Mouse (Mus musculus) cortical plate, adult 2 months (tissue): ENCODE measurements around the gene Trp63. TPM values are rescaled to one million over a fixed set of nuclear protein-coding genes. Genes with fewer than 3 reads are reported as not detected.
"Not testable (repeated sequence)": the region's sequence is repeated elsewhere in the genome, so short reads cannot be mapped to it uniquely, and the experiment has no call there.

Source experiments
- H3K27ac ChIP-seq: fragments of 200-500 bp; 2 replicates; pipeline ENCODE4 v1.5.1; 2012; ENCODE audit warnings: low read length, control low read depth, inconsistent platforms; ENCODE audit not compliant: insufficient read depth
- H3K4me1 ChIP-seq: fragments of 200-500 bp; 2 replicates; pipeline ENCODE4 v1.6.1; 2011; ENCODE audit warnings: low read length; ENCODE audit not compliant: control insufficient read depth, insufficient read depth
- H3K4me3 ChIP-seq: fragments of 200-500 bp; 2 replicates; pipeline ENCODE4 v1.5.1; 2011; ENCODE audit warnings: mild to moderate bottlenecking, low read length, control low read depth; ENCODE audit not compliant: insufficient read depth
- CTCF ChIP-seq: fragments of 200-500 bp; IDR thresholded peaks from 2 replicates; pipeline ENCODE4 v1.5.1; 2011; ENCODE audit warnings: mild to moderate bottlenecking, control low read depth, low read length; ENCODE audit not compliant: insufficient read depth; ENCODE audit errors: extremely low read depth
- POLR2A ChIP-seq: fragments of 200-500 bp; IDR thresholded peaks from 2 replicates; pipeline ENCODE4 v1.6.1; 2011; ENCODE audit warnings: mild to moderate bottlenecking, low read length, control low read depth; ENCODE audit not compliant: insufficient read depth; ENCODE audit errors: extremely low read depth
- polyA plus RNA-seq: library from polyadenylated mRNA; depleted of rRNA; stranded (reverse); fragments of >200 nt; gene quantifications from 2 replicates; pipeline ENCODE4 v1.2.3, GENCODE M21; 2012; rRNA removed

Gene Trp63
- polyA plus RNA-seq = 0.48 and 0.89 TPM in 2 replicates

DNA sequence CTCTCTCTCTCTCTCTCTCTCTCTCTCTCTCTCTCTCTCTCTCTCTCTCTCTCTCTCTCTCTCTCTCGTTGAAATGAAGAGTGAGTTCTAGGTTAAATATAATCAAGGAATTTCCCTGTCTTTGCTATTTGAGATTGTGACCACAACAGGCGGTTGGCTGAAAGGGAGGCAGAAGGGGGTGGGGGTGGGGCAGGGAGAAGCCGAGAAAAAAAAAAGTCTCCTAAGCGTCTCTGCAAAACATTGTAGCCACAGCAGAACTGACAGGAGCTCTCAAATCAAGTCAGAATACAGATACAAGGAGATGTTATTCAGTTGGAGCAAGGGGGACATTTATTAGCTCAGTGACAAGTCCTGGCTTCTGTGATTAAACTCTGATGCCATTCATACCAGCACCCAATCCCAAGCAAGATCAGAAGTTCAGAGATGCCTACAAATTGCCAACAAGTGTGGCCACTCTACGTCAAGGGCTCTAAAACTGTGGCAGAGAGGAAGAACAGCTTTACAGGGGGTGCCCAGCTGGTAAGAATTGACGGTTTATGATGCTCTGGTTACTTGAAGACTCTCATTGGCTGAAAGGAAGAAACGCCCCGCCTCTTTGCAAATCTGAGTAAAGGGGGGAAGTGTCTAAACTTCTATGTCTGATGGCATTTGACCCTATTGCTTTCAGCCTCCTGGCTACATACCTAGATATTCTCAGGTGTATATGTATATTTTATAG is at the start of gene Trp63:
Gene Trp63, plus strand, starts transcription at position 233 of the 718 bp plus-strand sequence.
- no peaks in the 10 kb centered on the region for H3K4me1 ChIP-seq
- no peak within 1 kb of the TSS for H3K4me3 ChIP-seq
- H3K27ac ChIP-seq = no peak within 1 kb of the TSS

DNA sequence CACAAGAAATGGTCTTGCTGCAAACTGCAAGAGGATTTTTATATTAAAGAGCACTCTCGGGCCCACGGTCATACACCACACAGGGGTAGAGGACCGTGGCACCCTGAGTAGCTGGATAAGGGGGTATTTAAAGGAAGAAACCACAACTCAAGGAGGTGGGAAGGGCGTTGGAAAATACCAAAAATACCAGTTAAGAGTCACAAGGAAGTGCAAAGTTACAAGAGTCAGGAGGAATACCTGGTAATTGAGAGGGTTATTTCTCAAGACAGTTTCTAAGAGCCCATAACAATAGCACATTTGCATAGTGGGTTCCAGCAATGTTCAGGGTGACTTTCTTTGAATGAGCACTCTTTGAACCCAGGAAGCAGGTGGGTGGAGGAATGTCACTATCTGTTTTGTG is 38.8 kb upstream of the Trp63 start:
- H3K27ac ChIP-seq, H3K4me3 ChIP-seq, H3K4me1 ChIP-seq: not testable (repeated sequence)

More for the DNA sequence above, at the start of gene Trp63:
- TF ChIP-seq CTCF (no peak), POLR2A (no peak)

DNA sequence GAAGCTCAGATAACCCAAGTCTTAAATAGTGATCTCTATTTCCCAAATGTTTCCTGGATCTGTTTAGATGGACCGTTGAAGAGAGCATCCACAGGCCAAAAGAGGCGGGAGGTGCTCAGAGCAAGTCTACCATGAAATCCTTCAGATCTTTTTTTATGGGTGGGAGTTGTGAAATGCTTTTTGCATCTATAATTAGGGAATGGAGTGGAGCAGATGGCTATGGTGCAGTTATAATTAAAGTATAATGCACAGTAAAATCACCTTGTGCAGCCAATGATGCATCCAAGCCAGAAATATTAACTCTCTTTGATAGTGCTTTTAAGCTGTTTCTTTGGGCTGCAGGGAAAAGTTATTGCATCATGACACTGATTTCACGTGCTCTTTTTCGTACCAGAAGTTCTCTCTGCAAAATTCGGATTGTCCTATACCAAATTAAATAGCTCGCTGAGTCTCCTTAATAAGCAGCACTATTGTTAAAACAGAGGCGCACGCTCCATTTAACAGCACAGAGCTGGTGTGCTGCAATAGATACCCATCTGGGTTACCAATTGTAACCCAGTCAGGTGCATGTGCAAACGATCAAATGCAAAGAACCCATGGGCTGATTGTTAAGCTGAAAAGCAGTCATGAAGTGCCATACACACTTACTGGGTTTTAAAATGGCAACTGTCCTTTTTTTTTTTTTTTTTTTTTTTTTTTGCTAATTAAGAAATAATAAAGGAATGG is 22.9 kb upstream of the Trp63 start:
- TF ChIP-seq CTCF (no peak), POLR2A (no peak)
- Histone ChIP-seq H3K4me1 (no peaks in the 10 kb centered on the region), H3K27ac (no peak overlapping the region), H3K4me3 (no peak overlapping the region)

DNA sequence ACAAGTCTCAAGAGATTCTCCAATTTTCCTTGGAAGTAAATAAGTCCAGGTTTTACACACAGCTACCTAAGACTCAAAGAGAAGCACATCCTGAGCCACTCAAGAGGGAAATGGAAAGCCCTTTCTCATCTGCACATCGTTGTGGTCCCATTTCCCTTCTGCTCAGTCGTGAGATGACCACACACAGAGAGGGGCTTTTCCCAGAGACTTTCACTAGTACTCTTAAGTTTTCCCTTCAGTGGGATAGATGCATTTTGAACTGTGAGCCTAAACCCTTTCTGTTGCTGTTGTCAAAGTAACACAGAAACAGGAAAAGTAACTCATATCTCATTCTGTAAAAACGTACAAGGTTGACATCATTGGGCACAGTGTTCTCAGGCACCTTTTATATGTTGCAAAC is 20.4 kb upstream of the Trp63 start:
- Histone ChIP-seq H3K4me1 (no peaks in the 10 kb centered on the region), H3K27ac (no peak overlapping the region), H3K4me3 (no peak overlapping the region)
- no peak for TF ChIP-seq POLR2A
- no peak for TF ChIP-seq CTCF

DNA sequence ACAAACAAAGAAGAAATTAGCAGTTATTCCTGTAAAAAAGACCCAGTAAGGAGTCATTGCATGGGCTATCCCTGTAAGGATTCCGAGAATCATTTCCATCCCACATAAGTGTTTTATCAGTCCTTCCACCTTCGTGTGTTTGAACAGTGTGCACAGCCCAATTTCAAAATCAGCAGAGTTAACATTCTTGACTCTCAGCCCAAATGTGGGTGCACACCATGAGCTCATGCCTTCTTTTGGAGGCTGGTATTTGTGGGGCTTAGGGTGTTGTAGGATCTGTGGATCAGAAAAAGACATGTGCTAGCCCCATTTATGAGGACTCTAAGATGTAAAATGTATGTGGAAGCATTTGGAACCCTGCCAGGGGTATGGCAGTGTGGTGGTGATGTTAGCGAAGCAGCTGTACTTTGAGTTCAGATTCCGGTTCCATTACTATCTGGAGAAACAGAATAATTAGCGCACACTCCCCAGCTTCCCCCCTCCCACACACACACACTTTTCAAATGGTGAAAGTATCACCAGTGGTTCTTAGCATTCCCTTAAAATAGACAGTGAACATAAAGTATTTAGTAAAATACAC is 9.6 kb upstream of the Trp63 start:
- no peak overlapping the region for H3K4me3 ChIP-seq
- H3K27ac ChIP-seq = no peak overlapping the region
- TF ChIP-seq CTCF (no peak), POLR2A (no peak)
- no peaks in the 10 kb centered on the region for H3K4me1 ChIP-seq

DNA sequence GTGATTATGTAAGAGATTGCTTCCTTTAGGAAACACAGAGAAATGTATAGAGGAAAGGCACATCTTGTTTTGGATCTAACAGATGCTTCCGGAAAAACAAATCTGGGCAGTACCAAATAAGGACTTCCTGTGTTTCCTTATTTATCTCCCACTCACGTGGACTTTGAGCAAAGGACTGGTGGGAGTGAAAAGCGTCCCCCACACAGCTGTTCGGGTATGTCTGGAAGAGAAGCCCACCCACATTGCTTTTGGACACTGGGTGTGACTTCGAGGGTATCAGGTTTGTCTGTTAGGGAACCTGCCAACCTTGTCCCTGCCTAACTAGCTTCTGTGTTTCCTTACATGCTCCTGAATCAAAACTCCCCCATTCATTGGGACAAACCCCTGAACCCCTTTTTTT is 3.2 kb upstream of the Trp63 start:
- Histone ChIP-seq H3K27ac (no peak overlapping the region), H3K4me1 (no peaks in the 10 kb centered on the region), H3K4me3 (no peak overlapping the region)
- no peak for TF ChIP-seq POLR2A
- TF ChIP-seq CTCF = no peak

DNA sequence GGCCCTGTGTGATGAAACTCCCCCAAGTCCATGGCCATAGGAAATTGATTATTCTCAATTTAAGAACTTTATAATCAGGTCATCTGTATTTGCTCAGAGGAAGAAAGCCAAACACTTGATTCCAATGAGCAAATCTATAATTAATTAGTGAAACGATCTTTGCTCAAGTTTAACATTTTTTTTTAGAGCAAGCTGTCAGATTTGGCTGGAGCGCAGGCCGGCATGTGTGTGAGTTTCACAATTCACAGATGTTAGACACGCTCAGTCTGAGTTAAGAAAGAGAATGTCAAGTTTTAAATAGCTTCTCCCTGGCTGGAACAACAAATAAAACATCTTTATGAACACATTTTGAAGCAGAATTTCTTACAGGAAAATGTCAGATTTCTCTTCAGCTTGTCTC is 1.0 kb upstream of the Trp63 start:
- TF ChIP-seq POLR2A = no peak
- TF ChIP-seq CTCF = no peak
- Histone ChIP-seq H3K4me1 (no peaks in the 10 kb centered on the region), H3K4me3 (no peak overlapping the region), H3K27ac (no peak overlapping the region)

DNA sequence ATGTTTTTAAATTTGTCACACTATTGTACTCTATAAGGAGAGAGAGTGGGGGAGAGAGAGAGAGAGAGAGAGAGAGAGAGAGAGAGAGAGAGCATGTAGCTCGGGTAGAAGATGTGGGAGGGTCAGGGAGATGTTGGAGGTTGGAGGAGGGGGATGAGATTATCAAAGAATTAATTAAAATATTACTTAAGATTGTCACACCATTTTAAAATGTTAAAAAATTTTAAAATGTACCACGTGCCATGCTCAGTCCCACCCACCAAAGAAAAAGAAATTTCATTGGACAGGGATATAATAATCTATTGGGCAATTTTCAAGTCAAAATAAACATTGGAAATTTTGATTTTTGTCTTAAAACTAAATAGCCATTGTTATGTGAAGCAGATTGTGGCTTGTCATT is 1.0 kb downstream of the Trp63 start:
- H3K4me3 ChIP-seq = no peak overlapping the region
- TF ChIP-seq POLR2A (no peak), CTCF (no peak)
- no peak overlapping the region for H3K27ac ChIP-seq

DNA sequence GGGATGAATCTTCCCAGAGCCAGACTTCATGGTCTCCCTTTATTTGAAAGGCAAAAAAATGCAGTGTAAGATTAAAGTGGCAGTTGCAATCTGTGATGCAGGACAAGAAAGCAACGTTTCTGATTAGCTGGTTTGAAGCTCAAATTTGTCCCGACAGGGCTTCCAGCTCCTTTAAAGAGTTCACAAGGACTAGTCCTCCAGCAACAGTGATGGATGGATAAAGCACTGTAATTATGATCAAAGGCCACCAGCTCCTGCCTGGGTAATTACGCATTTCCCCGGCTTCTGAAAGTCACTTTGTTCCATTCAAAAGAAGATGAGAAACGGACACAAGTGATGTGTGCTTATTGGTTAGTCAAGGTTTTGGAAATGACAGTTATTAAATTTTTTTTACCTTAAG is 7.0 kb downstream of the Trp63 start:
- TF ChIP-seq POLR2A (no peak), CTCF (no peak)
- no peaks in the 10 kb centered on the region for H3K4me1 ChIP-seq
- H3K4me3 ChIP-seq = no peak overlapping the region
- no peak overlapping the region for H3K27ac ChIP-seq

More for the DNA sequence above, 1.0 kb downstream of the Trp63 start:
- H3K4me1 ChIP-seq = no peaks in the 10 kb centered on the region

DNA sequence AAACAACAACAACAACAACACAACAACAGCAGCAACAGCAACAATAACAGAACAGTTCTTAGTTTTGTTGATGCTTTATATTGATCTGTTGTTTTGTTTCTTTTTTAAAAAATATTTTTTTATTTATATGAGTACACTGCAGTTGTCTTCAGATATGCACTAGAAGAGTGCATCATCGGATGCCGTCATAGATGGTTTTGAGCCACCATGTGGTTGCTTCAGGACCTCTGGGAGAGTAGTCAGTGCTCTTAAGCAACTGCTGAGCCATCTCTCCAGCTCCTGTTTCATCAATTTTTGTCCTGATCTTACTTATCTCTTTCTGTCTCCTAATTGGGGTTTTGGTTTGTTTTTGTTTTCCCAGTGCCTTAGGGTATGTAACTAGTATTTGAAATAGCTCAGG is 17.7 kb downstream of the Trp63 start:
- Histone ChIP-seq H3K4me3 (no peak overlapping the region), H3K27ac (no peak overlapping the region), H3K4me1 (no peaks in the 10 kb centered on the region)
- TF ChIP-seq POLR2A (no peak), CTCF (no peak)
